Mouse (Mus musculus) heart, embryonic 16.5 days (tissue): Measurements from ENCODE around the gene C4bp. TPM values are rescaled to one million over a fixed set of nuclear protein-coding genes. Genes with fewer than 3 reads are reported as not detected.

ENCODE experiments used
- ATAC-seq: fragments of 200-750 bp; cut with Nextera tagmentation; replicated peaks from 2 replicates; pipeline ENCODE4 v1.8.0; 2017; ENCODE audit warnings: moderate number of reproducible peaks; ENCODE audit not compliant: insufficient read depth, low FRiP score; ENCODE audit errors: extremely low read depth
- H3K27ac ChIP-seq: fragments of 300-500 bp; sonication (generic); 2 replicates; pipeline ENCODE4 v1.5.1; 2014; ENCODE audit warnings: mild to moderate bottlenecking, low read length, control low read depth, moderate library complexity
- H3K27me3 ChIP-seq: fragments of 300-500 bp; sonication (generic); 2 replicates; pipeline ENCODE4 v1.6.1; 2014; ENCODE audit warnings: low read length, mixed read lengths; ENCODE audit not compliant: control insufficient read depth, insufficient read depth
- H3K36me3 ChIP-seq: fragments of 300-500 bp; sonication (generic); 2 replicates; pipeline ENCODE4 v1.6.1; 2014; ENCODE audit not compliant: control insufficient read depth, insufficient read depth
- H3K4me1 ChIP-seq: fragments of 300-500 bp; sonication (generic); 2 replicates; pipeline ENCODE4 v1.6.1; 2014; ENCODE audit warnings: low read length, mixed read lengths; ENCODE audit not compliant: control insufficient read depth, insufficient read depth
- H3K4me2 ChIP-seq: fragments of 300-500 bp; sonication (generic); 2 replicates; pipeline ENCODE4 v1.6.1; 2014; ENCODE audit warnings: low read depth, mild to moderate bottlenecking, control low read depth, low read length
- H3K4me3 ChIP-seq: fragments of 300-500 bp; sonication (generic); 2 replicates; pipeline ENCODE4 v1.5.1; 2014; ENCODE audit warnings: mild to moderate bottlenecking, control low read depth, low read length
- H3K9ac ChIP-seq: fragments of 300-500 bp; sonication (generic); 2 replicates; pipeline ENCODE4 v1.6.1; 2014; ENCODE audit warnings: low read length, control low read depth
- H3K9me3 ChIP-seq: fragments of 300-500 bp; sonication (generic); replicated peaks from 2 replicates; pipeline ENCODE4 v1.6.1; 2016; ENCODE audit warnings: low read length; ENCODE audit not compliant: control insufficient read depth
- WGBS: fragments of 180-500 bp; shearing (Covaris S2); extraction: QIAGEN DNeasy Blood & Tissue Kit; methylation state at CpG from one replicate; pipeline ENCODE4 v1.1.7; 2014; 5-methylcytosine and 5-hydroxymethylcytosine counted together
- polyA plus RNA-seq: library from polyadenylated mRNA; unstranded; fragments of >200 nt; fragmentation: Nextera tagmentation; extraction: Ambion mirVana; gene quantifications from 2 replicates; pipeline ENCODE4 v1.2.1, GENCODE M21; 2015

C4bp gene
- polyA plus RNA-seq, 1 experiment from 2014 or later = not detected

- no peaks in the 10 kb centered on the region for H3K27me3 ChIP-seq
- no peaks in the 10 kb centered on the region for H3K36me3 ChIP-seq
- H3K9ac ChIP-seq = no peak overlapping the region
- H3K4me3 ChIP-seq = no peak overlapping the region
- ATAC-seq = no peak
- no peaks in the 10 kb centered on the region for H3K9me3 ChIP-seq
- no peak overlapping the region for H3K4me2 ChIP-seq
- no peaks in the 10 kb centered on the region for H3K4me1 ChIP-seq
- WGBS = 86% methylated on average over 2 of the region's 2 CpGs
- no peak overlapping the region for H3K27ac ChIP-seq
Measured at GRCm38 (mm10) chr1:130596291-130596690, 65.1 kb downstream of the C4bp start.

- no peaks in the 10 kb centered on the region for H3K36me3 ChIP-seq
- no peaks in the 10 kb centered on the region for H3K4me1 ChIP-seq
- no peak overlapping the region for H3K4me3 ChIP-seq
- WGBS = 66% methylated on average over 9 of the region's 9 CpGs
- no peak overlapping the region for H3K27ac ChIP-seq
- H3K9me3 ChIP-seq = no peaks in the 10 kb centered on the region
- H3K4me2 ChIP-seq = no peak overlapping the region
- ATAC-seq = no peak
- H3K27me3 ChIP-seq = no peaks in the 10 kb centered on the region
- H3K9ac ChIP-seq = no peak overlapping the region
Measured at GRCm38 (mm10) chr1:130588659-130589058, 72.8 kb downstream of the C4bp start.

Other genes with a start within 250 kb of the C4bp start
- gene Cd55b, start 238.6 kb downstream of the C4bp start, polyA plus RNA-seq = 0.13 TPM in 1 of 2 replicates, not detected in the other
- 11.7 and 12.5 TPM in 2 replicates for gene Cd55, start 198.9 kb downstream of the C4bp start, polyA plus RNA-seq
- gene Zp3r, start 32.0 kb downstream of the C4bp start, polyA plus RNA-seq = 0.08 TPM in 1 of 2 replicates, not detected in the other
- gene Gm29427, start 54.2 kb upstream of the C4bp start, polyA plus RNA-seq = not detected in 2 replicates
- 8.7 and 9.1 TPM in 2 replicates for gene Yod1, start 55.7 kb upstream of the C4bp start, polyA plus RNA-seq
- 7.4 and 7.8 TPM in 2 replicates for gene Pfkfb2, start 67.6 kb upstream of the C4bp start, polyA plus RNA-seq
- 0.91 and 2.2 TPM in 2 replicates for gene AA986860, start 70.3 kb upstream of the C4bp start, polyA plus RNA-seq
- gene Fcamr, start 139.3 kb upstream of the C4bp start, polyA plus RNA-seq = 0.21 TPM in 1 of 2 replicates, not detected in the other
- 0.46 TPM in 1 of 2 replicates, not detected in the other for gene Pigr, start 165.1 kb upstream of the C4bp start, polyA plus RNA-seq
- gene Fcmr, start 204.0 kb upstream of the C4bp start, polyA plus RNA-seq = 0.71 and 1.3 TPM in 2 replicates
- not detected in 2 replicates for gene Il24, start 225.8 kb upstream of the C4bp start, polyA plus RNA-seq
- gene Il20, start 249.8 kb upstream of the C4bp start, polyA plus RNA-seq = not detected in 2 replicates